ENCODE assay signal across 13 mouse cellular contexts in the genomic region with DNA sequence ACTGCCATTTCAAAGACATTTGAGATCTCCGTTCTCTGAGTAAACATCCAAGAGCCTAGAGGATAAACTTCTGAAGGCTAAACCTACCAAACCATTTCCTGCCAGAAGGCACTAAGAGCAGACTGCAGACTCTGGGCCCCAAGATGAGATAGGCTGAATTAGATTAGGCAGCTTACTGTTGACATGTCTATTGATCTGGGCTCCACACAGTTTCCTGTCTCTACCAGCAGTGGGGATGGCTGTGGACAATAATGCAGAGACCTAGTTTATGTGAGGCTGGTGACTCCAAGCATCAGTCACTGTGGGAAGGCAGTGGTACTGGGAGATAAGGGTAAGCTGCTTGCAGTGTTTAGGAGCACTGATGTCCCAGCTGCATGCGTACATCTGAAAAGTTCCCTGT.
DNase-seq lines count a peak whose midpoint lies in the region; ATAC-seq lines count a peak whose summit lies in the region.
"Had no signal": no experiment of that assay in that cellular context is flagged by ENCODE, and none has a peak within 500 bp of the region (broad histone marks: within the 10 kb centered on the region; RNA-seq: fewer than 3 reads in every experiment).

No protein-coding gene starts in this region.

- no peak for DNase-seq in heart, adult 9 months (ENCODE audit: low spot score in 2 of 2)
- peak; percentile 18 to 33 for DNase-seq in thymus, postnatal 10 days (ENCODE audit: low spot score in 2 of 2)
- no peak for DNase-seq in right cerebral cortex, adult 2 months (ENCODE audit: low spot score in 2 of 2)
- no peak for DNase-seq in cerebellum, postnatal 36 days
- no peak for DNase-seq in hindbrain, embryonic 10.5 days (ENCODE audit: low spot score)
- DNase-seq: cerebellum, adult 2 months had no signal

- ATAC-seq in heart, embryonic 15.5 days (replicated peaks; ENCODE audit: insufficient number of reproducible peaks, insufficient read depth, low FRiP score, low read depth): peak; percentile 50; the same call in 1 of the 2 replicates
- ATAC-seq in hematopoietic stem cell, adult 5-6 weeks (replicated peaks in 1 of 2; ENCODE audit: insufficient read depth in 1 of 2, low FRiP score in 2 of 2, low TSS enrichment in 1 of 2, low read depth in 1 of 2, poor library complexity in 2 of 2, severe bottlenecking in 2 of 2): peak; percentile 51
- peak; percentile 47; the same call in 1 of the 2 replicates for ATAC-seq in lung, embryonic 16.5 days (ENCODE audit: low read depth)
- ATAC-seq: forebrain, embryonic 15.5 days; midbrain, embryonic 16.5 days had no signal

- H3K4me3 ChIP-seq in heart, embryonic 15.5 days: no peak overlapping the region
- no peak overlapping the region for H3K4me3 ChIP-seq in lung, embryonic 16.5 days (ENCODE audit: low read length)
- H3K4me3 ChIP-seq in hindbrain, embryonic 10.5 days: no peak overlapping the region
- H3K4me3 ChIP-seq: forebrain, embryonic 15.5 days; hindbrain, embryonic 13.5 days; left cerebral cortex, adult 2 months had no signal

- H3K36me3 ChIP-seq in heart, embryonic 15.5 days: no peaks in the 10 kb centered on the region
- no peaks in the 10 kb centered on the region for H3K36me3 ChIP-seq in lung, embryonic 16.5 days (ENCODE audit: control insufficient read depth, insufficient read depth, low read length)
- H3K36me3 ChIP-seq in hindbrain, embryonic 10.5 days: no peaks in the 10 kb centered on the region
- H3K36me3 ChIP-seq: forebrain, embryonic 15.5 days; hindbrain, embryonic 13.5 days had no signal

- H3K4me1 ChIP-seq in heart, embryonic 15.5 days (replicated peaks): peaks cover 14% of the 10 kb centered on the region
- H3K4me1 ChIP-seq in lung, embryonic 16.5 days (replicated peaks; ENCODE audit: control insufficient read depth, insufficient read depth, low read length): peaks cover 5% of the 10 kb centered on the region; the same call in 1 of the 2 replicates
- peaks cover 23% of the 10 kb centered on the region for H3K4me1 ChIP-seq in hindbrain, embryonic 10.5 days (replicated peaks)

- 41% methylated on average over 2 of the region's 2 CpGs for WGBS in heart, embryonic 15.5 days
- WGBS in lung, embryonic 16.5 days: 40% methylated on average over 2 of the region's 2 CpGs
- WGBS in hindbrain, embryonic 10.5 days: 77% methylated on average over 2 of the region's 2 CpGs

- no peak overlapping the region for H3K9ac ChIP-seq in heart, embryonic 15.5 days
- no peak overlapping the region for H3K9ac ChIP-seq in lung, embryonic 16.5 days (ENCODE audit: low read length)
- H3K9ac ChIP-seq: forebrain, embryonic 15.5 days; hindbrain, embryonic 13.5 days had no signal

- H3K27ac ChIP-seq in heart, embryonic 15.5 days: no peak overlapping the region; the same call in 1 of the 2 replicates
- no peak overlapping the region for H3K27ac ChIP-seq in lung, embryonic 16.5 days (ENCODE audit: low read length)
- no peak overlapping the region for H3K27ac ChIP-seq in hindbrain, embryonic 10.5 days
- H3K27ac ChIP-seq: forebrain, embryonic 15.5 days; hindbrain, embryonic 13.5 days; left cerebral cortex, adult 2 months had no signal

- no peaks in the 10 kb centered on the region for H3K9me3 ChIP-seq in heart, embryonic 15.5 days (replicated peaks)
- H3K9me3 ChIP-seq in lung, embryonic 16.5 days (ENCODE audit: control insufficient read depth, low read length): no peaks in the 10 kb centered on the region
- no peaks in the 10 kb centered on the region for H3K9me3 ChIP-seq in hindbrain, embryonic 10.5 days
- H3K9me3 ChIP-seq: forebrain, embryonic 15.5 days; hindbrain, embryonic 13.5 days had no signal

- no peak overlapping the region for H3K4me2 ChIP-seq in heart, embryonic 15.5 days
- H3K4me2 ChIP-seq in lung, embryonic 16.5 days (ENCODE audit: low read depth, low read length): no peak overlapping the region
- H3K4me2 ChIP-seq: forebrain, embryonic 15.5 days; hindbrain, embryonic 13.5 days had no signal

- H3K27me3 ChIP-seq in heart, embryonic 15.5 days: no peaks in the 10 kb centered on the region
- H3K27me3 ChIP-seq in lung, embryonic 16.5 days (ENCODE audit: control insufficient read depth, insufficient read depth, low read depth, low read length): no peaks in the 10 kb centered on the region
- no peaks in the 10 kb centered on the region for H3K27me3 ChIP-seq in hindbrain, embryonic 10.5 days (ENCODE audit: insufficient read depth, poor library complexity, severe bottlenecking)
- H3K27me3 ChIP-seq: forebrain, embryonic 15.5 days; hindbrain, embryonic 13.5 days had no signal

Comparison
In these comparisons a context has a peak if more than half of its experiments do, and no peak if none do; other contexts are left out.
1. DNase-seq: peak in thymus, postnatal 10 days (2 of 2); none in heart, adult 9 months (0 of 2), right cerebral cortex, adult 2 months (0 of 2), cerebellum, postnatal 36 days (0 of 2) and hindbrain, embryonic 10.5 days (single experiment).
2. Peak in every context shown above with its lines, with median percentiles within 50 percentile points of each other: ATAC-seq.